Comparison of ENCODE assay signal across 16 mouse cellular contexts in the genomic region with DNA sequence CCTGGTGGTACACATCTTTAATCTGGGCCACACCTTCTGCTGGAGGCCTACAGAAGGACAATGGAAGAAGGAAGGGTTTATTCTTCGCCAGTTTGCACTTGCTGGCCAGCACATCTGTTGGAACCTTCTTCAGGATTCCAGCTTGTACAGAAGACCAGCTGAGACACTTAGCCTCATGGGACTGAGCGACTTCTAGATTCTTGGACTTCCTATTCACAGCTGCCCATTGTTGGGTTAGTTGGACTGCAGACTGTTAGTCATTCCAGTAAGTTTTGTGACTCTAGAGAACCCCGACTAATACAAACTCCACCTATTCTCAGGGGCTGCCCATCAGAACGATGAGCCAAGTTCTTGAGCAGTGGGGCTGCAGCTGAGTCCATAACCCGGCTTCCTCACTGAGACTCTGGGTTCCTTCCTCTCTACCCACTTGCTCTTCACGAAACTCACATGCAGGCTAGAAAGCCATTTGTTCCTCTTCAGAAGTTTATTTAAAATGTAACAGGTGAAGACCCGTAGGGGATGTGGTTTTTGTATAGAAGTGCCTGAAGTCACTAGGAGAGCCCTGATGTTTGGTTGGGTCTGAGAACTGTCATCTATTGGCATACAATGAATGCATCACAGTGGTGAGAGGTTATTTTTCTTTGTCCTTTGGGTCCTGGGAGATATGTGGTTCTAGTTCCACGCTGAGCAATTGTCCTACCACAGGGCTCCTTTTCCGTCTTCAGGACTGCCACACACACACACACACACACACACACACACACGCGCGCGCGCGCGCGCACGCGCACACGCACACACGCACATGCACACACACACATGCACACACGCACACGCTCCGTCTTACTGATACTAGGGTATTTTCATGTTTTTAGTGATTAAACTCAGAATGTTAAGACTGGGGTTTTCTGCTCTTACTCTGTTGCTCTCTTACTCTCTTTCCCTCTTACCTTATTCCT. TPM values are rescaled to one million over a fixed set of nuclear protein-coding genes. Genes with fewer than 3 reads are reported as not detected.
A peak's percentile ranks its signal among the peaks of the same experiment; 100 is the strongest.
DNase-seq lines count a peak whose midpoint lies in the region; ATAC-seq lines count a peak whose summit lies in the region.
"Had no signal": no experiment of that assay in that cellular context is flagged by ENCODE, and none has a peak within 500 bp of the region (broad histone marks: within the 10 kb centered on the region; RNA-seq: fewer than 3 reads in every experiment).

No protein-coding gene starts in this region.

- H3K4me1 ChIP-seq in embryonic facial prominence, embryonic 12.5 days, result peaks cover 13% of the 10 kb centered on the region; the same call in 1 of the 2 replicates
- peaks cover 39% of the 10 kb centered on the region for H3K4me1 ChIP-seq in embryonic facial prominence, embryonic 10.5 days
- H3K4me1 ChIP-seq in midbrain, embryonic 11.5 days (ENCODE audit: control insufficient read depth, insufficient read depth, low read length), result no peaks in the 10 kb centered on the region
- no peaks in the 10 kb centered on the region for H3K4me1 ChIP-seq in midbrain, embryonic 10.5 days
- H3K4me1 ChIP-seq in limb, embryonic 13.5 days, result peaks cover 22% of the 10 kb centered on the region
- H3K4me1 ChIP-seq: forebrain, embryonic 12.5 days had no signal

- H3K4me2 ChIP-seq in embryonic facial prominence, embryonic 12.5 days (replicated peaks), result no peak overlapping the region
- no peak overlapping the region for H3K4me2 ChIP-seq in midbrain, embryonic 11.5 days
- H3K4me2 ChIP-seq in limb, embryonic 13.5 days (replicated peaks), result no peak overlapping the region
- H3K4me2 ChIP-seq: forebrain, embryonic 12.5 days had no signal

- no peak overlapping the region for H3K4me3 ChIP-seq in embryonic facial prominence, embryonic 12.5 days
- H3K4me3 ChIP-seq in embryonic facial prominence, embryonic 10.5 days, result no peak overlapping the region
- no peak overlapping the region for H3K4me3 ChIP-seq in midbrain, embryonic 11.5 days (ENCODE audit: low read depth, low read length)
- H3K4me3 ChIP-seq in midbrain, embryonic 10.5 days, result no peak overlapping the region
- H3K4me3 ChIP-seq in limb, embryonic 13.5 days, result no peak overlapping the region
- H3K4me3 ChIP-seq: forebrain, embryonic 12.5 days had no signal

- H3K27ac ChIP-seq in embryonic facial prominence, embryonic 12.5 days, result peak overlapping the region; percentile 71
- no peak overlapping the region; the same call in 1 of the 2 replicates for H3K27ac ChIP-seq in embryonic facial prominence, embryonic 10.5 days (replicated peaks)
- no peak overlapping the region for H3K27ac ChIP-seq in midbrain, embryonic 11.5 days (ENCODE audit: low read depth, low read length)
- no peak overlapping the region for H3K27ac ChIP-seq in midbrain, embryonic 10.5 days (replicated peaks)
- H3K27ac ChIP-seq in limb, embryonic 13.5 days, result peak overlapping the region; percentile 67; the same call in 1 of the 2 replicates
- H3K27ac ChIP-seq: forebrain, embryonic 12.5 days; stomach, postnatal 0 days had no signal

- no peak overlapping the region for H3K9ac ChIP-seq in embryonic facial prominence, embryonic 12.5 days
- no peak overlapping the region for H3K9ac ChIP-seq in midbrain, embryonic 11.5 days (ENCODE audit: low read length)
- H3K9ac ChIP-seq in limb, embryonic 13.5 days, result no peak overlapping the region
- H3K9ac ChIP-seq: forebrain, embryonic 12.5 days had no signal

- DNase-seq in embryonic facial prominence, embryonic 10.5 days (ENCODE audit: low spot score), result no peak
- DNase-seq in midbrain, embryonic 11.5 days (ENCODE audit: low spot score, missing footprints), result peak; percentile 62
- DNase-seq in midbrain, embryonic 10.5 days (ENCODE audit: low spot score), result no peak
- peak; percentile 57 to 63 for DNase-seq in thymus, postnatal 36 days
- DNase-seq in frontal cortex, postnatal 36 days (ENCODE audit: low spot score in 2 of 2), result no peak
- no peak for DNase-seq in adrenal gland, postnatal 4 days (ENCODE audit: low spot score in 2 of 2)
- DNase-seq: cerebellum, adult 11 months; gastrocnemius, postnatal 36 days; heart, postnatal 4 days; kidney, adult 18-20 months; lung, postnatal 36 days; right cerebral cortex, postnatal 14 days had no signal

- WGBS in embryonic facial prominence, embryonic 12.5 days, result 96% methylated on average over 24 of the region's 24 CpGs
- 95% methylated on average over 24 of the region's 24 CpGs for WGBS in embryonic facial prominence, embryonic 10.5 days
- WGBS in midbrain, embryonic 11.5 days, result 89% methylated on average over 24 of the region's 24 CpGs
- WGBS in midbrain, embryonic 10.5 days, result 97% methylated on average over 24 of the region's 24 CpGs
- 94% methylated on average over 24 of the region's 24 CpGs for WGBS in limb, embryonic 13.5 days

- ATAC-seq in embryonic facial prominence, embryonic 12.5 days (ENCODE audit: insufficient number of reproducible peaks, insufficient read depth, low FRiP score, low TSS enrichment), result no peak
- no peak for ATAC-seq in midbrain, embryonic 11.5 days (ENCODE audit: low FRiP score)
- no peak for ATAC-seq in limb, embryonic 13.5 days (ENCODE audit: low FRiP score, low read depth)

- no peaks in the 10 kb centered on the region for H3K9me3 ChIP-seq in embryonic facial prominence, embryonic 12.5 days
- H3K9me3 ChIP-seq in embryonic facial prominence, embryonic 10.5 days, result no peaks in the 10 kb centered on the region
- no peaks in the 10 kb centered on the region for H3K9me3 ChIP-seq in midbrain, embryonic 11.5 days (ENCODE audit: control insufficient read depth, low read length)
- H3K9me3 ChIP-seq in midbrain, embryonic 10.5 days (replicated peaks), result no peaks in the 10 kb centered on the region
- no peaks in the 10 kb centered on the region for H3K9me3 ChIP-seq in limb, embryonic 13.5 days
- H3K9me3 ChIP-seq: forebrain, embryonic 12.5 days had no signal

- no peaks in the 10 kb centered on the region for H3K27me3 ChIP-seq in embryonic facial prominence, embryonic 12.5 days
- no peaks in the 10 kb centered on the region for H3K27me3 ChIP-seq in embryonic facial prominence, embryonic 10.5 days (replicated peaks; ENCODE audit: low read depth, poor library complexity, severe bottlenecking)
- no peaks in the 10 kb centered on the region for H3K27me3 ChIP-seq in midbrain, embryonic 11.5 days (ENCODE audit: control insufficient read depth, insufficient read depth, low read length)
- H3K27me3 ChIP-seq in midbrain, embryonic 10.5 days (ENCODE audit: low read depth, poor library complexity, severe bottlenecking), result no peaks in the 10 kb centered on the region
- no peaks in the 10 kb centered on the region for H3K27me3 ChIP-seq in limb, embryonic 13.5 days
- H3K27me3 ChIP-seq: forebrain, embryonic 12.5 days had no signal

- H3K36me3 ChIP-seq in embryonic facial prominence, embryonic 12.5 days, result no peaks in the 10 kb centered on the region
- H3K36me3 ChIP-seq in embryonic facial prominence, embryonic 10.5 days (replicated peaks), result no peaks in the 10 kb centered on the region
- H3K36me3 ChIP-seq in midbrain, embryonic 11.5 days (ENCODE audit: control insufficient read depth, insufficient read depth, low read length), result no peaks in the 10 kb centered on the region
- no peaks in the 10 kb centered on the region for H3K36me3 ChIP-seq in midbrain, embryonic 10.5 days
- no peaks in the 10 kb centered on the region for H3K36me3 ChIP-seq in limb, embryonic 13.5 days
- H3K36me3 ChIP-seq: forebrain, embryonic 12.5 days had no signal

RNA-seq across cellular contexts. Expression of a gene that starts 13.2 kb away (rescaled TPM):
- polyA plus RNA-seq in embryonic facial prominence, embryonic 12.5 days (2016; fragmentation: Nextera tagmentation; extraction: Ambion mirVana), result 1.4 and 2.3 TPM in 2 replicates
- polyA plus RNA-seq in embryonic facial prominence, embryonic 10.5 days (2016; fragmentation: Nextera tagmentation; extraction: Ambion mirVana), result 1.1 and 1.4 TPM in 2 replicates
- polyA plus RNA-seq in midbrain, embryonic 11.5 days (2014; fragmentation: Nextera tagmentation; extraction: Ambion mirVana), result 0.18 TPM in 1 of 2 replicates, not detected in the other
- 0.26 and 0.30 TPM in 2 replicates for polyA plus RNA-seq in midbrain, embryonic 10.5 days (2016; fragmentation: Nextera tagmentation; extraction: Ambion mirVana)
- polyA plus RNA-seq in limb, embryonic 13.5 days (2015; fragmentation: Nextera tagmentation; extraction: Ambion mirVana), result 2.0 TPM in 2 replicates
- total RNA-seq in adrenal gland, postnatal 4 days (2021), result 1 to 10 TPM in 1 of 2 experiments, under 1 TPM in 1; 0.22 to 1.1 TPM

RNA-seq across cellular contexts. Expression of a gene that starts 22.8 kb away (rescaled TPM):
- not detected in 2 replicates for polyA plus RNA-seq in embryonic facial prominence, embryonic 12.5 days (2016; fragmentation: Nextera tagmentation; extraction: Ambion mirVana)
- not detected in 2 replicates for polyA plus RNA-seq in embryonic facial prominence, embryonic 10.5 days (2016; fragmentation: Nextera tagmentation; extraction: Ambion mirVana)
- polyA plus RNA-seq in midbrain, embryonic 11.5 days (2014; fragmentation: Nextera tagmentation; extraction: Ambion mirVana), result not detected in 2 replicates
- not detected in 2 replicates for polyA plus RNA-seq in midbrain, embryonic 10.5 days (2016; fragmentation: Nextera tagmentation; extraction: Ambion mirVana)
- polyA plus RNA-seq in limb, embryonic 13.5 days (2015; fragmentation: Nextera tagmentation; extraction: Ambion mirVana), result not detected in 2 replicates
- total RNA-seq in adrenal gland, postnatal 4 days (2021), result under 1 TPM in 1 of 2 experiments, not detected in 1; 0.65 TPM
- total RNA-seq: heart, postnatal 4 days had no signal
- polyA plus RNA-seq: forebrain, embryonic 12.5 days; stomach, postnatal 0 days had no signal

Comparison
In these comparisons a context has a peak if more than half of its experiments do, and no peak if none do; other contexts are left out.
1. H3K27ac ChIP-seq: peak in embryonic facial prominence, embryonic 12.5 days (single experiment) and limb, embryonic 13.5 days (single experiment); none in embryonic facial prominence, embryonic 10.5 days (single experiment), midbrain, embryonic 11.5 days (single experiment) and midbrain, embryonic 10.5 days (single experiment).
2. DNase-seq: peak in midbrain, embryonic 11.5 days (single experiment) and thymus, postnatal 36 days (2 of 2); none in embryonic facial prominence, embryonic 10.5 days (single experiment), midbrain, embryonic 10.5 days (single experiment), frontal cortex, postnatal 36 days (0 of 2) and adrenal gland, postnatal 4 days (0 of 2).